In genomic region chr9:8900203-8901012, GRCm38 (mm10) we compare ENCODE assay signal across 8 mouse cellular contexts. TPM values are rescaled to one million over a fixed set of nuclear protein-coding genes. Genes with fewer than 3 reads are reported as not detected.
DNase-seq lines count a peak whose midpoint lies in the region; ATAC-seq and TF ChIP-seq lines count a peak whose summit lies in the region.

No protein-coding gene starts in this region.

- TF ChIP-seq POLR2A in testis, adult 2 months (IDR thresholded peaks at IDR 0.05; ENCODE audit: control insufficient read depth, low read depth, low read length) = no peak

- peak overlapping the region; percentile 96 for H3K4me2 ChIP-seq in hindbrain, embryonic 11.5 days (replicated peaks; ENCODE audit: low read depth, low read length)

- H3K4me3 ChIP-seq in testis, adult 2 months (ENCODE audit: control insufficient read depth, low read depth, low read length) = peak overlapping the region; percentile 3; the same call in 1 of the 2 replicates
- peak overlapping the region; percentile 66 for H3K4me3 ChIP-seq in hindbrain, embryonic 11.5 days (ENCODE audit: low read depth, low read length)

- WGBS in hindbrain, embryonic 11.5 days = under 1% methylated on average over 39 of the region's 41 CpGs

- H3K36me3 ChIP-seq in testis, adult 2 months (ENCODE audit: control insufficient read depth, insufficient read depth, low read length) = no peaks in the 10 kb centered on the region
- H3K36me3 ChIP-seq in hindbrain, embryonic 11.5 days (ENCODE audit: control insufficient read depth, insufficient read depth, low read length) = no peaks in the 10 kb centered on the region

- no peak for TF ChIP-seq CTCF in testis, adult 2 months (IDR thresholded peaks at IDR 0.05; ENCODE audit: control insufficient read depth, insufficient read depth, insufficient replicate concordance, low read depth, low read length)

- H3K27ac ChIP-seq in testis, adult 2 months (ENCODE audit: control insufficient read depth, insufficient read depth, low read depth, low read length) = no peak overlapping the region
- H3K27ac ChIP-seq in hindbrain, embryonic 11.5 days (ENCODE audit: low read depth, low read length) = no peak overlapping the region

- H3K4me1 ChIP-seq in testis, adult 2 months (ENCODE audit: control insufficient read depth, insufficient read depth, low read length) = peaks cover 5% of the 10 kb centered on the region; the same call in 1 of the 2 replicates
- H3K4me1 ChIP-seq in hindbrain, embryonic 11.5 days (replicated peaks; ENCODE audit: control insufficient read depth, insufficient read depth, low read length) = peaks cover 8% of the 10 kb centered on the region

- no peaks in the 10 kb centered on the region for H3K27me3 ChIP-seq in testis, adult 2 months (ENCODE audit: control insufficient read depth, insufficient read depth, low read length)
- H3K27me3 ChIP-seq in hindbrain, embryonic 11.5 days (ENCODE audit: control insufficient read depth, insufficient read depth, low read length) = peaks cover 27% of the 10 kb centered on the region

- peak; percentile 31 for ATAC-seq in hindbrain, embryonic 11.5 days (ENCODE audit: low FRiP score)

- no peak for DNase-seq in testis, postnatal 14 days (ENCODE audit: low spot score)
- peak; percentile 41 for DNase-seq in embryo, embryonic 11 days
- DNase-seq in hindbrain, embryonic 11.5 days (ENCODE audit: low spot score) = peak; percentile 62
- peak; percentile 12 to 32 for DNase-seq in left cerebral cortex, adult 8-10 months (ENCODE audit: low spot score in 2 of 2)
- DNase-seq in lung, postnatal 25 days (ENCODE audit: low spot score) = peak; percentile 54
- DNase-seq in retina, postnatal 1 day = peak; percentile 64
- no peak for DNase-seq in thymus, postnatal 25 days

- H3K9ac ChIP-seq in hindbrain, embryonic 11.5 days (ENCODE audit: low read depth, low read length) = peak overlapping the region; percentile 57; the same call in 1 of the 2 replicates

- no peaks in the 10 kb centered on the region for H3K9me3 ChIP-seq in hindbrain, embryonic 11.5 days (ENCODE audit: control insufficient read depth, low read length)

RNA-seq across cellular contexts. Expression of gene Pgr, which starts 0.8 kb away (rescaled TPM):
- not detected in 2 replicates for polyA plus RNA-seq in testis, adult 2 months (2012; rRNA removed)
- 0.15 and 0.26 TPM in 2 replicates for polyA plus RNA-seq in hindbrain, embryonic 11.5 days (2014; fragmentation: Nextera tagmentation; extraction: Ambion mirVana)
- total RNA-seq in left cerebral cortex, adult 8-10 months (2022) = 10 to 100 TPM; 17.4 to 21.8 (median 19.6) TPM

Comparison
In these comparisons a context has a peak if more than half of its experiments do, and no peak if none do; other contexts are left out.
1. DNase-seq: peak in embryo, embryonic 11 days (single experiment), hindbrain, embryonic 11.5 days (single experiment), left cerebral cortex, adult 8-10 months (2 of 2), lung, postnatal 25 days (single experiment) and retina, postnatal 1 day (single experiment); none in testis, postnatal 14 days (single experiment) and thymus, postnatal 25 days (single experiment).